Mouse (Mus musculus) midbrain, postnatal 0 days (tissue): ENCODE data around the gene Plcl1. TPM values are rescaled to one million over a fixed set of nuclear protein-coding genes. Genes with fewer than 3 reads are reported as not detected.

Experiments
- ATAC-seq: fragments of 200-750 bp; cut with Nextera tagmentation; 2 replicates; pipeline ENCODE4 v1.8.0; 2017; ENCODE audit warnings: moderate number of reproducible peaks, mild to moderate bottlenecking, moderate TSS enrichment, moderate library complexity; ENCODE audit not compliant: low FRiP score
- DNase-seq: peaks from one replicate; pipeline ENCODE4 v3.0.0-alpha.2; 2015; ENCODE audit warnings: low spot score
- H3K27ac ChIP-seq: fragments of 300-500 bp; sonication (generic); 2 replicates; pipeline ENCODE4 v1.5.1; 2014; ENCODE audit warnings: low read depth, mild to moderate bottlenecking, low read length, mixed read lengths
- H3K27me3 ChIP-seq: fragments of 300-500 bp; sonication (generic); 2 replicates; pipeline ENCODE4 v1.6.1; 2014; ENCODE audit warnings: low read length, control low read depth, mixed read lengths; ENCODE audit not compliant: insufficient read depth
- H3K36me3 ChIP-seq: fragments of 300-500 bp; sonication (generic); 2 replicates; pipeline ENCODE4 v1.6.1; 2014; ENCODE audit warnings: low read length, control low read depth, mixed read lengths; ENCODE audit not compliant: insufficient read depth
- H3K4me1 ChIP-seq: fragments of 300-500 bp; sonication (generic); 2 replicates; pipeline ENCODE4 v1.6.1; 2014; ENCODE audit warnings: mild to moderate bottlenecking, control low read depth, antibody characterized with exemption, low read length, mixed read lengths; ENCODE audit not compliant: insufficient read depth
- H3K4me2 ChIP-seq: fragments of 300-500 bp; sonication (generic); 2 replicates; pipeline ENCODE4 v1.6.1; 2014; ENCODE audit warnings: low read depth, mild to moderate bottlenecking, low read length, mixed read lengths; ENCODE audit not compliant: poor library complexity, severe bottlenecking
- H3K4me3 ChIP-seq: fragments of 300-500 bp; sonication (generic); 2 replicates; pipeline ENCODE4 v1.5.1; 2014; ENCODE audit warnings: low read depth, mild to moderate bottlenecking, low read length, moderate library complexity
- H3K9ac ChIP-seq: fragments of 300-500 bp; sonication (generic); replicated peaks from 2 replicates; pipeline ENCODE4 v1.6.1; 2014; ENCODE audit warnings: mild to moderate bottlenecking, low read length, moderate library complexity, mixed read lengths; ENCODE audit not compliant: poor library complexity, severe bottlenecking
- H3K9me3 ChIP-seq: fragments of 300-500 bp; sonication (generic); 2 replicates; pipeline ENCODE4 v1.6.1; 2016; ENCODE audit warnings: low read length, control low read depth
- CTCF ChIP-seq: IDR thresholded peaks from 2 replicates; pipeline ENCODE4 v1.5.1; 2016; ENCODE audit warnings: antibody characterized with exemption, mild to moderate bottlenecking
- WGBS: fragments of 180-500 bp; shearing (Covaris S2); extraction: QIAGEN DNeasy Blood & Tissue Kit; methylation state at CpG from one replicate; pipeline ENCODE4 v1.1.7; 2014; 5-methylcytosine and 5-hydroxymethylcytosine counted together
- polyA plus RNA-seq: library from polyadenylated mRNA; unstranded; fragments of >200 nt; fragmentation: Nextera tagmentation; extraction: Ambion mirVana; gene quantifications from 2 replicates; pipeline ENCODE4 v1.2.1, GENCODE M21; 2015
- total RNA-seq: library from RNA; depleted of rRNA; stranded (reverse); fragments of >200 nt; gene quantifications from 2 replicates; pipeline ENCODE4 v1.2.3, GENCODE M21; 2014

The Plcl1 gene
- total and polyA plus RNA-seq, 2 experiments from 2014 or later, result 3.9 to 9.4 TPM

GRCm38 (mm10) chr1:55383114-55383773 lies 22.5 kb upstream of the Plcl1 start:
- TF ChIP-seq CTCF, result peak; percentile 90
- H3K27me3 ChIP-seq, result no peaks in the 10 kb centered on the region
- no peaks in the 10 kb centered on the region for H3K36me3 ChIP-seq
- no peak overlapping the region for H3K27ac ChIP-seq
- H3K4me1 ChIP-seq, result no peaks in the 10 kb centered on the region
- H3K4me3 ChIP-seq, result no peak overlapping the region
- WGBS, result 9% methylated on average over 9 of the region's 9 CpGs
- DNase-seq (peak; percentile 76), ATAC-seq (0 out of 2 replicates have a peak, but pooled peaks have one; percentile 63)
- no peak overlapping the region for H3K9ac ChIP-seq
- no peaks in the 10 kb centered on the region for H3K9me3 ChIP-seq
- H3K4me2 ChIP-seq, result no peak overlapping the region

GRCm38 (mm10) chr1:55399891-55400290 lies 5.8 kb upstream of the Plcl1 start:
- TF ChIP-seq CTCF, result no peak
- no peak for ATAC-seq
- H3K4me2 ChIP-seq, result no peak overlapping the region
- 35% methylated on average over 5 of the region's 5 CpGs for WGBS
- no peak overlapping the region for H3K27ac ChIP-seq
- no peaks in the 10 kb centered on the region for H3K9me3 ChIP-seq
- peak; percentile 53 for DNase-seq
- H3K4me3 ChIP-seq, result no peak overlapping the region
- no peaks in the 10 kb centered on the region for H3K36me3 ChIP-seq
- H3K9ac ChIP-seq, result no peak overlapping the region
- no peaks in the 10 kb centered on the region for H3K4me1 ChIP-seq
- no peaks in the 10 kb centered on the region for H3K27me3 ChIP-seq

- WGBS, result 1% methylated on average over 3 of the region's 3 CpGs
- no peak overlapping the region for H3K27ac ChIP-seq
- peak overlapping the region; percentile 76; the same call in 1 of the 2 replicates for H3K4me3 ChIP-seq
- H3K36me3 ChIP-seq, result no peaks in the 10 kb centered on the region
- no peaks in the 10 kb centered on the region for H3K27me3 ChIP-seq
- H3K9me3 ChIP-seq, result no peaks in the 10 kb centered on the region
- H3K9ac ChIP-seq, result no peak overlapping the region
- ATAC-seq (no peak), DNase-seq (peak; percentile 90)
- H3K4me1 ChIP-seq, result no peaks in the 10 kb centered on the region
- H3K4me2 ChIP-seq, result peak overlapping the region; percentile 98; the same call in 1 of the 2 replicates
- peak; percentile 89 for TF ChIP-seq CTCF
Observed at GRCm38 (mm10) chr1:55404439-55404838, 1.3 kb upstream of the Plcl1 start.

GRCm38 (mm10) chr1:55406023-55406413 lies 297 bp downstream of the Plcl1 start:
- TF ChIP-seq CTCF, result no peak
- H3K36me3 ChIP-seq, result no peaks in the 10 kb centered on the region
- H3K4me3 ChIP-seq, result peak overlapping the region; percentile 76
- ATAC-seq, result peak; percentile 73
- H3K4me2 ChIP-seq, result peak overlapping the region; percentile 98
- DNase-seq, result no peak
- peak overlapping the region; percentile 69 for H3K27ac ChIP-seq
- under 1% methylated on average over 37 of the region's 42 CpGs for WGBS
- H3K4me1 ChIP-seq, result no peaks in the 10 kb centered on the region
- peak overlapping the region; percentile 72 for H3K9ac ChIP-seq
- H3K27me3 ChIP-seq, result no peaks in the 10 kb centered on the region
- H3K9me3 ChIP-seq, result no peaks in the 10 kb centered on the region

GRCm38 (mm10) chr1:55406531-55407375 lies 1.0 kb downstream of the Plcl1 start:
- Histone ChIP-seq H3K4me1 (no peaks in the 10 kb centered on the region), H3K27ac (peak overlapping the region; percentile 69), H3K9me3 (no peaks in the 10 kb centered on the region), H3K4me3 (peak overlapping the region; percentile 76), H3K4me2 (peak overlapping the region; percentile 98), H3K27me3 (no peaks in the 10 kb centered on the region), H3K36me3 (no peaks in the 10 kb centered on the region), H3K9ac (peak overlapping the region; percentile 72)
- WGBS, result 2% methylated on average over 33 of the region's 35 CpGs
- TF ChIP-seq CTCF, result no peak
- peak; percentile 41 for DNase-seq
- ATAC-seq, result peak; percentile 3; the same call in 1 of the 2 replicates

DNA sequence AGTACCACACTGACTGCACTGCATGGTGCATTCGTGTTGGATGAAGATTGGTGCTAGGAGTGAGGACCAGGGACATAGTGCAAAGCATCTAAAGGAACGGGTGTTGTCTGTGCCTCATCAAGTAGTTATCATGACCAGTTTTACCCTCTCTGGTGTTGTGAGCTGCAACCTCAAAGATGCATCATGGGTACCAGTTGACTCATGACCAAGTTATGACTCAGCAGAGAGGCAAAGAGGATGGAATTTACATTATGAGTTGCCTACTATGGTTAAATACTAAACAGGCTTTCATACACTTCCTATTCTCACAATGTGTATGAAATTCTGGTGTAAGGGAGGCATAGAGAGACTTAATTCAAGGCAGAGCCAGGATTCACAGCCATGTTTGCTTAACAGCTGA lies 4.9 kb downstream of the Plcl1 start:
- Histone ChIP-seq H3K36me3 (no peaks in the 10 kb centered on the region), H3K9me3 (no peaks in the 10 kb centered on the region), H3K27ac (no peak overlapping the region), H3K27me3 (no peaks in the 10 kb centered on the region), H3K4me3 (no peak overlapping the region), H3K9ac (no peak overlapping the region), H3K4me1 (no peaks in the 10 kb centered on the region), H3K4me2 (no peak overlapping the region)
- 78% methylated on average over 2 of the region's 2 CpGs for WGBS
- TF ChIP-seq CTCF, result no peak
- no peak for ATAC-seq
- DNase-seq, result no peak
